Mouse (Mus musculus) gastrocnemius, adult 2 months (tissue): ENCODE data around the gene Trir. TPM values are rescaled to one million over a fixed set of nuclear protein-coding genes. Genes with fewer than 3 reads are reported as not detected.

ENCODE experiments used
- DNase-seq: peaks from one replicate; pipeline ENCODE4 v3.0.0; 2022
- H3K27ac ChIP-seq: fragments of 200-600 bp; 2 replicates; pipeline ENCODE4 v1.8.1; 2022; ENCODE audit warnings: mild to moderate bottlenecking
- H3K4me3 ChIP-seq: fragments of 200-600 bp; 2 replicates; pipeline ENCODE4 v1.8.1; 2022; ENCODE audit warnings: mild to moderate bottlenecking, moderate library complexity
- CTCF ChIP-seq: fragments of 200-600 bp; IDR thresholded peaks from 2 replicates; pipeline ENCODE4 v1.8.1; 2022; ENCODE audit warnings: antibody characterized with exemption, mild to moderate bottlenecking, moderate library complexity
- intact Hi-C: fragments of 180-260 bp; cut with DNase I; formaldehyde crosslinking; loops from one replicate; pipeline ENCODE4 v1.15.1; 2025
- total RNA-seq, 2 experiments: library from RNA; stranded (reverse); gene quantifications; 2 replicates each; pipeline ENCODE4 v1.2.3; 2021

The Trir gene
- total RNA-seq, 2 experiments from 2014 or later = 71.9 to 72.4 TPM

- peak; percentile 97 for TF ChIP-seq CTCF
- Histone ChIP-seq H3K27ac (peak overlapping the region; percentile 39; the same call in 1 of the 2 replicates), H3K4me3 (peak overlapping the region; percentile 47)
- intact Hi-C loops = no loop called here
- DNase-seq = peak; percentile 94
Observed at GRCm38 (mm10) chr8:84997649-84998295, 28.9 kb upstream of the Trir start.

GRCm38 (mm10) chr8:85007686-85008085 lies 18.9 kb upstream of the Trir start:
- H3K4me3 ChIP-seq = no peak overlapping the region
- peak; percentile 45 for DNase-seq
- TF ChIP-seq CTCF = peak; percentile 56
- intact Hi-C loops = no loop called here
- no peak overlapping the region for H3K27ac ChIP-seq

- intact Hi-C loops = no loop called here
- Histone ChIP-seq H3K27ac (no peak overlapping the region), H3K4me3 (no peak overlapping the region)
- peak; percentile 10 for DNase-seq
- TF ChIP-seq CTCF = no peak
Observed at GRCm38 (mm10) chr8:85011242-85011641, 15.4 kb upstream of the Trir start.

GRCm38 (mm10) chr8:85013230-85013840 lies 13.3 kb upstream of the Trir start:
- peak overlapping the region; percentile 57 for H3K4me3 ChIP-seq
- intact Hi-C loops = no loop called here
- DNase-seq = peak; percentile 72
- H3K27ac ChIP-seq = no peak overlapping the region
- peak; percentile 62 for TF ChIP-seq CTCF

GRCm38 (mm10) chr8:85014431-85014830 lies 12.2 kb upstream of the Trir start, which contains the start of gene Best2:
Gene Best2 (minus strand): TSS chr8:85014531.
- Histone ChIP-seq H3K4me3 (peak within 1 kb of the TSS; percentile 57), H3K27ac (no peak within 1 kb of the TSS)
- TF ChIP-seq CTCF = no peak
- intact Hi-C loops = no loop called here
- DNase-seq = no peak

- intact Hi-C loops = no loop called here
- TF ChIP-seq CTCF = no peak
- no peak for DNase-seq
- Histone ChIP-seq H3K4me3 (no peak overlapping the region), H3K27ac (no peak overlapping the region)
Observed at GRCm38 (mm10) chr8:85016724-85017123, 9.9 kb upstream of the Trir start.

- TF ChIP-seq CTCF = no peak
- intact Hi-C loops = no loop called here
- H3K4me3 ChIP-seq = no peak overlapping the region
- DNase-seq = no peak
- H3K27ac ChIP-seq = no peak overlapping the region
Observed at GRCm38 (mm10) chr8:85017209-85017608, 9.4 kb upstream of the Trir start.

GRCm38 (mm10) chr8:85021514-85022055 lies 5.0 kb upstream of the Trir start:
- TF ChIP-seq CTCF = no peak
- no peak overlapping the region for H3K4me3 ChIP-seq
- intact Hi-C loops = no loop called here
- DNase-seq = no peak
- H3K27ac ChIP-seq = no peak overlapping the region

- no peak for TF ChIP-seq CTCF
- intact Hi-C loops = no loop called here
- no peak overlapping the region for H3K27ac ChIP-seq
- peak overlapping the region; percentile 89 for H3K4me3 ChIP-seq
- no peak for DNase-seq
Observed at GRCm38 (mm10) chr8:85023846-85024245, 2.8 kb upstream of the Trir start.

- peak; percentile 87 for DNase-seq
- no peak for TF ChIP-seq CTCF
- intact Hi-C loops = loop anchor here (5.0 kb wide), 1 partner anchor 58 kb away; the partner anchor contains the start of genes Gm49661, Prdx2 and Rnaseh2a
- H3K4me3 ChIP-seq = peak within 1 kb of the TSS; percentile 89
- peak within 1 kb of the TSS; percentile 96 for H3K27ac ChIP-seq
Observed at GRCm38 (mm10) chr8:85025098-85025932, 1.3 kb upstream of the Trir start, which contains the start of gene Asna1. Gene Asna1 (minus strand): TSS chr8:85025281.

GRCm38 (mm10) chr8:85027516-85027855 lies 863 bp downstream of the Trir start:
- Histone ChIP-seq H3K27ac (peak overlapping the region; percentile 96), H3K4me3 (peak overlapping the region; percentile 89)
- no peak for DNase-seq
- intact Hi-C loops = loop anchor here (5.0 kb wide), 1 partner anchor 60 kb away; the partner anchor contains the start of genes Gm49661, Prdx2 and Rnaseh2a
- TF ChIP-seq CTCF = no peak

- H3K27ac ChIP-seq = peak overlapping the region; percentile 96
- DNase-seq = no peak
- TF ChIP-seq CTCF = no peak
- H3K4me3 ChIP-seq = peak overlapping the region; percentile 89
- intact Hi-C loops = loop anchor here (5.0 kb wide), 1 partner anchor 61 kb away; the partner anchor contains the start of genes Gm49661, Prdx2 and Rnaseh2a
Observed at GRCm38 (mm10) chr8:85027922-85028321, 1.3 kb downstream of the Trir start.
